Mouse (Mus musculus): ENCODE measurements at regions not wholly inside any gene's neighbourhood (a gene's known extent, or its start where the extent isn't known, plus 50 kb on each side); places are given as distances from the start of the nearest gene placed in this dataset.
A peak's percentile ranks its signal among the peaks of the same experiment; 100 is the strongest.

- TF ChIP-seq POLR2A (IDR thresholded peaks at IDR 0.05; ENCODE audit: borderline replicate concordance, control insufficient read depth, low read depth, low read length) = no peak
- no peak for TF ChIP-seq CTCF (IDR thresholded peaks at IDR 0.05; ENCODE audit: control insufficient read depth, insufficient read depth, low read length)
- no peak overlapping the region for H3K27ac ChIP-seq (ENCODE audit: control insufficient read depth, insufficient read depth, low read depth, low read length, poor library complexity)
- WGBS = 80% methylated on average over 6 of the region's 6 CpGs
- no peaks in the 10 kb centered on the region for H3K4me1 ChIP-seq (ENCODE audit: control insufficient read depth, insufficient read depth, low read length)
- H3K4me3 ChIP-seq (replicated peaks; ENCODE audit: control insufficient read depth, low read depth, low read length) = no peak overlapping the region
Measured at GRCm38 (mm10) chrX:12323812-12324211, 163.7 kb upstream of the Bcor start.

- H3K27ac ChIP-seq (ENCODE audit: control insufficient read depth, insufficient read depth, low read depth, low read length, poor library complexity) = no peak overlapping the region
- H3K4me3 ChIP-seq (replicated peaks; ENCODE audit: control insufficient read depth, low read depth, low read length) = no peak overlapping the region
- WGBS = 67% methylated on average over 4 of the region's 4 CpGs
- TF ChIP-seq CTCF (IDR thresholded peaks at IDR 0.05; ENCODE audit: control insufficient read depth, insufficient read depth, low read length) = no peak
- no peak for TF ChIP-seq POLR2A (IDR thresholded peaks at IDR 0.05; ENCODE audit: borderline replicate concordance, control insufficient read depth, low read depth, low read length)
- no peaks in the 10 kb centered on the region for H3K4me1 ChIP-seq (ENCODE audit: control insufficient read depth, insufficient read depth, low read length)
Measured at GRCm38 (mm10) chrX:12327464-12327863, 167.3 kb upstream of the Bcor start.

DNA sequence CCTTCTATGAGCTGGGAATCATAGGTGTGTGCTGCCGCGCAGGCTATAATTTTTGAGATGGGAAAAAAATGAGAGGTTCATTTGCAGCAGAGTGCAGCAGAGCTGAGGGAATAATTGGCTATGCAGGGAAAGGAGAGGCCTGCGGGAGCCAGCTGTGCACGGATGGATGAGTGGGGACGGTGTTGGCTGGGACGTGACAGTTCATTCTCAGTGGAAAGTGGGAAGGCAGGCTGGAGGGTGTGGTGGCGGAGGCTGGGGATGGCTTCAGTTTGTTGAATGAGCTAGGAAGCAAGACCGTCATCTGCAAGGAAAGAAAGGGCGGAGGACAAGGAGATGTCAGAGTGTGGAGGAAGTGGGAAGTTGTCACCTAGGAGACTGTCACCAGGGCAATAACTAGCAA, 180.4 kb upstream of the Bcor start:
- H3K4me3 ChIP-seq (replicated peaks; ENCODE audit: control insufficient read depth, low read depth, low read length) = no peak overlapping the region
- H3K4me1 ChIP-seq (ENCODE audit: control insufficient read depth, insufficient read depth, low read length) = no peaks in the 10 kb centered on the region
- TF ChIP-seq POLR2A (IDR thresholded peaks at IDR 0.05; ENCODE audit: borderline replicate concordance, control insufficient read depth, low read depth, low read length) (no peak), CTCF (IDR thresholded peaks at IDR 0.05; ENCODE audit: control insufficient read depth, insufficient read depth, low read length) (no peak)
- WGBS = 87% methylated on average over 9 of the region's 9 CpGs
- H3K27ac ChIP-seq (ENCODE audit: control insufficient read depth, insufficient read depth, low read depth, low read length, poor library complexity) = no peak overlapping the region

DNA sequence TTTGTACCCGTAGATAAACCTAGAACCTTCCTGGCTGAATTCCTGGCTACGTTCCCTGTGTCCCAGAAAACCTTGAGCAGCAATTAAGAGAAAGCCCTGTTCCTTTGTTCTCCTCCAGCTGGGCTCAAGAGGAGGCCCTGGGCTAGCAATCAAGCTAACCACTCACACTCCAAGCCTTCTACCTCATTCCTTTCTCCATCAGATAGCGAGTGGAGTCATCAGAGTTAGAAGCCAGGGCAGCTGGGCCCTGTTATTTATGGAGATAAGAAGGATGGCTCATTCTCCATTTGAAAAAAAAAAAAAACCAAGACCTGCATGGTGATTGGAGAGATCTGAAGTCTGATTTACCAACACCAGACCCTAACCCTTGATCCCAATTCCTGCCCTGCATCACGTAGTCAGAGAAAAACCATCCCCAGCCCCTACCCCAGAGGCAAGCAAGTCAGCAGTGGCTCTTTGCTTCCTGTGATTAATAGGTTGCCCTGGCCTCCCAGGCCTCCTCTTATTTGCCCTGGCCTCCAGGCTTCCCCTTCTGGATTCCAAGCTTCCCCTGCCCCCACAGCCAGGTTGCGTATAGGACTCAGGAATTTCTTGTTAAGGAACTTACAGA, 181.3 kb upstream of the Bcor start:
- TF ChIP-seq POLR2A (IDR thresholded peaks at IDR 0.05; ENCODE audit: borderline replicate concordance, control insufficient read depth, low read depth, low read length) (no peak), CTCF (IDR thresholded peaks at IDR 0.05; ENCODE audit: control insufficient read depth, insufficient read depth, low read length) (no peak)
- 84% methylated on average over 5 of the region's 5 CpGs for WGBS
- no peaks in the 10 kb centered on the region for H3K4me1 ChIP-seq (ENCODE audit: control insufficient read depth, insufficient read depth, low read length)

GRCm38 (mm10) chrX:12344805-12345555, 184.8 kb upstream of the Bcor start:
- Histone ChIP-seq H3K4me3 (replicated peaks; ENCODE audit: control insufficient read depth, low read depth, low read length) (no peak overlapping the region), H3K4me1 (ENCODE audit: control insufficient read depth, insufficient read depth, low read length) (no peaks in the 10 kb centered on the region), H3K27ac (ENCODE audit: control insufficient read depth, insufficient read depth, low read depth, low read length, poor library complexity) (no peak overlapping the region)
- TF ChIP-seq POLR2A (IDR thresholded peaks at IDR 0.05; ENCODE audit: borderline replicate concordance, control insufficient read depth, low read depth, low read length) (no peak), CTCF (IDR thresholded peaks at IDR 0.05; ENCODE audit: control insufficient read depth, insufficient read depth, low read length) (no peak)
- 78% methylated on average over 12 of the region's 12 CpGs for WGBS

More for the DNA sequence above, 181.3 kb upstream of the Bcor start:
- no peak overlapping the region for H3K4me3 ChIP-seq (replicated peaks; ENCODE audit: control insufficient read depth, low read depth, low read length)
- no peak overlapping the region for H3K27ac ChIP-seq (ENCODE audit: control insufficient read depth, insufficient read depth, low read depth, low read length, poor library complexity)

DNA sequence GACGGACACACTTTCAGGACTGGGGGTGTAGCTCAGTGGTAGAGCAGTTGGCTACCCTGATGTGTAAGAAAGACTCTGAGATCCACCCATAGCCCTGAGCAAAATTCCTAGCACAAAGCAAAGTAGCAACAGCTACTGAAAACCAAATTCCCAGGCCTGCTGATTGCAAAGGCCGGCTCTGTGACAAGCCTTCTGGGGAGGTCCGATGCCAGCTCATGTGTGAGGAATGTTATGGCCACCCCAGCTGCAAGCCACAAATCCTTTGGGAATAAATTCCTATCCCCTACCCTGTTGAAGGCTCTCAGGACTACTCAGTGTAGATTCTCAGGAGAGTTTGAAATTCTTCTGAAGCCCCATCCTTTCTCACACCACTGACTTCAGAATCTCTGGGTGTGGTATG, 186.7 kb upstream of the Bcor start:
- H3K27ac ChIP-seq (ENCODE audit: control insufficient read depth, insufficient read depth, low read depth, low read length, poor library complexity) = no peak overlapping the region
- no peak overlapping the region for H3K4me3 ChIP-seq (replicated peaks; ENCODE audit: control insufficient read depth, low read depth, low read length)
- 80% methylated on average over 3 of the region's 3 CpGs for WGBS
- no peaks in the 10 kb centered on the region for H3K4me1 ChIP-seq (ENCODE audit: control insufficient read depth, insufficient read depth, low read length)
- TF ChIP-seq CTCF (IDR thresholded peaks at IDR 0.05; ENCODE audit: control insufficient read depth, insufficient read depth, low read length) (no peak), POLR2A (IDR thresholded peaks at IDR 0.05; ENCODE audit: borderline replicate concordance, control insufficient read depth, low read depth, low read length) (no peak)

GRCm38 (mm10) chrX:12348117-12348516, 188.0 kb upstream of the Bcor start:
- Histone ChIP-seq H3K27ac (ENCODE audit: control insufficient read depth, insufficient read depth, low read depth, low read length, poor library complexity) (no peak overlapping the region), H3K4me3 (replicated peaks; ENCODE audit: control insufficient read depth, low read depth, low read length) (no peak overlapping the region), H3K4me1 (ENCODE audit: control insufficient read depth, insufficient read depth, low read length) (no peaks in the 10 kb centered on the region)
- 69% methylated on average over 8 of the region's 8 CpGs for WGBS
- no peak for TF ChIP-seq POLR2A (IDR thresholded peaks at IDR 0.05; ENCODE audit: borderline replicate concordance, control insufficient read depth, low read depth, low read length)
- peak; percentile 28; the same call in 1 of the 2 replicates for TF ChIP-seq CTCF (IDR thresholded peaks at IDR 0.05; ENCODE audit: control insufficient read depth, insufficient read depth, low read length)

- TF ChIP-seq CTCF (IDR thresholded peaks at IDR 0.05; ENCODE audit: control insufficient read depth, insufficient read depth, low read length) (no peak), POLR2A (IDR thresholded peaks at IDR 0.05; ENCODE audit: borderline replicate concordance, control insufficient read depth, low read depth, low read length) (no peak)
- no peak overlapping the region for H3K27ac ChIP-seq (ENCODE audit: control insufficient read depth, insufficient read depth, low read depth, low read length, poor library complexity)
- no peaks in the 10 kb centered on the region for H3K4me1 ChIP-seq (ENCODE audit: control insufficient read depth, insufficient read depth, low read length)
- 80% methylated on average over 2 of the region's 2 CpGs for WGBS
- H3K4me3 ChIP-seq (replicated peaks; ENCODE audit: control insufficient read depth, low read depth, low read length) = no peak overlapping the region
Measured at GRCm38 (mm10) chrX:12354875-12355274, 194.7 kb upstream of the Bcor start.

Data from bone marrow, adult 2 months (tissue).